Mouse (Mus musculus) Muller cell, postnatal 12 days (primary cell): ENCODE measurements around the gene Prim2.

Experiments used
- DNase-seq: peaks from one replicate; pipeline ENCODE4 v3.0.0-alpha.2; 2015; ENCODE audit errors: inconsistent ontology term

Gene Prim2

GRCm38 (mm10) chr1:33604087-33604699 lies 65.4 kb downstream of the Prim2 start:
- no peak for DNase-seq

- DNase-seq, result no peak
Measured at GRCm38 (mm10) chr1:33599698-33600097, 69.9 kb downstream of the Prim2 start.

DNA sequence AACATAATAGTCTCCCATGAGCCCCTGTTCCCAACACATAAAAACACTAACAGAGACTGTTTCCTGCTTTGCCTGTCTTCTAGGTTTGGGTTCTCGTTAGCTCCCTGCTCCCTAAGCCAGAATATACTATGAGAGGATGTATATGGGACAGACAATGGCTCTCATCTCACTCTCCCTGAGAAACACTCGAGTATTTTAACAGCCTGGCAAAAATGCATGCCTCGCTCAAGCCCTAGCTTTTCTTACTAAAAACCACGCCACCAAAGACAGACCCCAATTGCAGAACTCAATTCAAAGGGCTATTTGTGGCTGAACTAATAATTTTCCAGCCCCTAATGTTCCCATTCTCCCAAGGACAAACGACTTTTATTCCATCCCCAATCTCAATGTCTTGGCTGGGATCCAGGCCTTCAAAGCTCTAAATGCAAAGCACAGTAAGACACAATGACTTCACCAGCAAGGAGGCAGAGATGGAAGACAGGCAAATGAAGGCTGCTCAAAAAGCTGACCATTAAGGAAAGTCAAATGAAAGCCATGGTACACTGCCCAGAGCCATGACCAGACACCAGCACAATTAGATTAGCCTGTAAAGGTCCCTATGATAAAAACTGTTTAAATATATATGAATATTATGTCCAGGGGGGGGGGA lies 70.5 kb downstream of the Prim2 start:
- DNase-seq, result no peak

DNA sequence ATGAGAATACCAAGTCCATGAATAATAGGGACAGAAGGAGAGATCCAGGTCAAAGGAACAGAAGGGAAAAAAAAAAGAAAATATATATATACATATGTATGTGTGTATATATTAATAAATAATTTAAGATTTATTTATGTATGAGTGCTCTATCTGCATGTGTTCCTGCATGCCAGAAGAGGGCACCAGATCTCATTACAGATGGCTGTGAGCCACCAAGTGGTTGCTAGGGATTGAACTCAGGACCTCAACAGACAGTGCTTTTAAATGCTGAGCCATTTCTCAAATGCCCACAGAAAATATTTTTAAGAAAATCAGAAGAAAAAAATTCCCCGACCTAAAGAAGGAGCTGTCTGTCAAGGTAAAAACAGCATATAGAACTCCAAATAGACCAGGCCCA lies 72.6 kb downstream of the Prim2 start:
- DNase-seq, result no peak

DNA sequence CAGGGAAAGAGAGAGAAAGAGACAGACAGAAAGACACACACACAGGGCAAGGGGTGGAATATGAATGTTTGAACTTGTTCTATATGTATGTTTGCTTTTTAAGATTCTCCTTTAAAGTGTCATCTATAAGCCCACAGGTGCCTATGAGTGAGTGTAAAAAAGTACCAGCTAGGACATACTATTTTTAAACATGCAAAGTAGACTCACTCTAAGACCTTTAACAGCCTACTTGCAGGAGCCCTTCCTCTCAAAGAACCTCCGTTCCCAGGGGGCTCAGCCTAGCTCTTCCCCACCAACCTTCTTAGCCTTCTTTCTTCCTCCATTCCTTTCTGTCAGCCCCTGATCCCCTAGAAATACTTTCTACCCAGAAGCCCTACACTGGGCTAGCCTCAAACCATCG lies 73.7 kb downstream of the Prim2 start:
- DNase-seq, result no peak

DNA sequence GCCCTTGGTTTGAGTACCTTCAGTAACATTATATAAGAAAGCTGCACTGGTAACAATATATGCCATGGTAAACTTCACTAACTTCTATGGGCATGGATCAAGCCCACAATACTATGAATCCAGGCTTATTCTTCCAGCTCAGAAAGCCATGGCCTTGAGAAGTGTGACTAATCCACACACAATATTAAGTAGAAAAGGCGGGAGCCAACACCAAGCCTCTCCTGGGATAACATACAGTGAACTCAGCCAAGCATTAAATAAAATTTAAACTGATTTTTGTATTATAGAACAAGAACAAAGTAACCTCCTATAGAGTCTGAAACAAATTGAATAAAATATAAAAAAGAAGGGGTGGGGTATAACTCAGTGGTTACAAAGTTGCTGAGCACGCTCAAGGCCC lies 74.6 kb downstream of the Prim2 start:
- no peak for DNase-seq

DNA sequence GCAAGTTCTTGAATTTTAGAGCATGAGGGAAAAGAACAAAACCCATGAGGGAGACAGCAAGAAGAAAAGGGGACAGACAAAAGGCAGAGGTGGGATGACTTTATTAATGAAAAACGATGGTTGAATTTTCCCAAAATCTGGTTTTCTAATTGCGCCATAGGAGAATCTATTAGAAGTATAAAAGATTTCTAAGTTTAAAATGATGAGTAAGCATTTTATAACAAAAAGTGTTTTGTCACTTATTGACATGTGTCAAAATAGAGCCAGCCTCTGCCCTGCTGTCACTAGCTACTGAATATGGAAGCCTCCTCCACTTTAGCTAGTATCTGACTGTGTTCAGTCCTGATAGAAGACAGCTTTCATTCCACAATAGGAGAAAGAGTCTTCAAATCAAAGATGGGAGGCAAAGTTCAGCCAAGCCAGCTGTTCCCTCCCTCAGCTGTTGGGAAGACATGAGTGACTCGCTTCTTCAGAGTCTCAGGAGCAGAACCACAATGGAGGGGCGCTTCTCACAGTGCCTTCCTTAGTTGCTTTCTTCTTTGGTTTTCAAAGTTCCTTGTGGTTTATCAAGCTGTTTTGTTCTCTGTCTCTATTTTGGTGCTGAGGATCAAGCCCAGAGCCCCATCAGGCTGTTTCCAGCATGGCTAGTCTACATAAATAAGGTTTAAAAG lies 75.7 kb downstream of the Prim2 start:
- DNase-seq, result no peak

DNA sequence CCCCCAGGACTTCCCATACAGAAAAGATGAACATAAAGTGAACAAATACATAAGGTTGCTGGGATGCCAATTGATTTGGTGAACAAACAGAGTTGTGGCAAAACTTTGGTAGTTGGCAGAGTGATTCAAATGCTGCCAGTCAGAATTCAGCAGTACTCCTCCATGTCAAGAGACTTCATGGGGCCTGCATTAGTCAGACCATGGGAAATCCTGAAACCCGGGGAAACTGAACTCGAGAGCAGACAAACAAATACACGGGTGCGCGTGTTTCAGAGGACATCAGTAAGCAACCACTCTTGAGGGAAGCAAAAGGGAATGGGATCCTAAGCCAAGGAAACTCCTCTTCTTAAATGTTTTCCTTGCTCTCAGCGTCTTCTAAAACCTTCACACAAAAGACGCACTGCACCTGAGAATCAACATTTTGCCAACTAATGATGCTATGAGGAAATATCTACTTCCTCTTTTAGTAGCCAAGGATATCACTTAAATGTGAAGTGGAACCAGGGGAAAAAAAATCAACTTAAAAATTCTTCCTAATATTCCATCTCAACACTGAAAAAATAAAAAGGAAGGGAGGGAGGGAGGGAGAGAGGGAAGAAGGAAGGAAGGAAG lies 77.5 kb downstream of the Prim2 start:
- no peak for DNase-seq

- DNase-seq, result peak; percentile 64
Measured at GRCm38 (mm10) chr1:33590556-33591411, 78.8 kb downstream of the Prim2 start.

DNA sequence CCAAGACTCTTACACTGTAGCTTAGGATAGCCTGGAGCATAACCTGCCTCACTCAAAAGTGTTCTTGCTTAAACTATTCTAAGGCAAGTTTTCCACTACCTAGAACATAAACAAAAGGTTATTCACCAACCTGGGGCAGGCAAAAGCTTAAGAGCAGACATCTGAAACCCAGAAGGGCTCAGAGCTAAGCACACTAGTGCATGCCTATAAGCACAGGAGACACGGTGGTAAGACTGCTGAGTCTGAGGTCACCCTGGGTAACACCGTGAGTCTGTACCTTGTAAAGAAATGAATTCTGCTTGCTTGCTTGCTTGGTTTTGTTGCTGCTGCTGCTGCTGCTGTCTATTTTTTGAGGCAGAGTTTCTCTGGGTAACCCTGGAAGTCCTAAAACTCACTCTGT lies 80.1 kb downstream of the Prim2 start:
- DNase-seq, result no peak

DNA sequence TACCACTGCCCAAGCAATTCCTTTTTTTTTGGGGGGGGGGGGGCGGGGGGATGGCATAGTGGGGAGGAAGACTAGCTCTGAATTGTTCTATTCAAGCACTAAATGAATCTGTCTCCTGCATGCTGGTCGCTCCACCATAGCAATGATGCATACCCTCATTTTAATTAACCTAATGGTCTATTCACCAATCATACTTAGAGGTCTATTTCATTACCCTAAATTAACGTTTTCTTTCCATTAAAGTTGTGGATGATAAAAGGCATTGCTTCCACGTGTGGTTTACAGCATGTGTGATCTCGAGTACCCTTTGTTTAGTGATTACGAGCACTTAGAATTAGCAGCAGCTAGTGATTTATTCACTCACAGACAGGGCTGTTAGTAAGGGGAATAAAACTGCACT lies 81.0 kb downstream of the Prim2 start:
- no peak for DNase-seq

GRCm38 (mm10) chr1:33584590-33584978 lies 85.0 kb downstream of the Prim2 start:
- no peak for DNase-seq

DNA sequence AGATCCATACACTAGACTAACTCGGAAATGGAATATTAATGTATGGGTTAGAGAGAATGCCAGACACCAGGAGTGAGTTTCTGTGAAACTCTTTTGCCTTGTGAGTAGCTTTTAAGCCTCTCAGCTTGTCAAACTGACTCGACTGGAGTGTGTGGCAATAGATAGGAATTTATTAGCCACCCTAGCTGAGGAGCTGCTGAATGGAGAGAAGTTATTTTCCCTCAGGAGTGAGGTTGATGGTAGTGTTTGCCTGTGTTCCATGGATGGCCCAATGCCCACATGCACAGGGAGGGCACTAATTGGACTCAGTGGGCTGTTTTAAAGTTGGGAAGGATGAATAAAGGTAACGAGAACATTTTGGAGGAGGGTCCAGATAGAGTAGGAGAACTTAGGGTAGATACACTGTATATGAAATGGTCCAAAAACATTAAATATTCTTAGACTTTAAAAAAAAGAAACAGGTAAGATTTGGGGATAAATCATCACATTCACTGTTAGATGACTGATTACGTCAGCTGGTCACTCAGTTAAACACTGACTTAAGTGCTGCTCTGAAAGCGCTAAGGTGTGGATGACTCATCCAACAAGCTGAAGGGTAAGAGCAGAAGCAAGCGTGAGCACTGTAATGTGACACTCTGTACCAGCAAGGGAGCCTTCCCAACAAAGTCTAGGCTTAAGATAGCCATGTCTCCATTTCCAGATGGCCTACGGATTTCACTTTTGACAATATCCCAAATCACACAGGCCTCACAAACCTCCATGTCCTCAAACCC lies 85.6 kb downstream of the Prim2 start:
- DNase-seq, result peak; percentile 17

- no peak for DNase-seq
Measured at GRCm38 (mm10) chr1:33578593-33578992, 91.0 kb downstream of the Prim2 start.

DNA sequence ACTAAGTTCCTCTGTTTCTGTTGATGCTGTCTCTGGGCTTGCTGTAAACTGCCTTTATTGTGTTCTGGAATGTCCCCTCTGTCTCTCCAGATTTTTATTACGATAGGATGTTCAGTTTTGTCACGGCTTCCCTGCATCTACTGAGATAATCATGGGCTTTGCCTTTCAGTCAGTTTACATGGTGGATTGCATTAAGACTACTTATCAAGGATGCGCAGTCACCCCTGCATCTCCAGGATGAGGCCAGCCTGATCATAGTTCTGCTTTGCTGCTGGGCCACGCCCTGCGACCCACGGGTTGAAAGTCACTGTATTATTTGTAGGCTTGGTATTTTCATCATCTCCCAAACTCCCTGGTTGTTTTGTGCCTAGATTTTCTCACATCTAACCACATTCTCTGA lies 95.1 kb downstream of the Prim2 start:
- no peak for DNase-seq

- DNase-seq, result no peak
Measured at GRCm38 (mm10) chr1:33565764-33566401, 103.7 kb downstream of the Prim2 start.

DNA sequence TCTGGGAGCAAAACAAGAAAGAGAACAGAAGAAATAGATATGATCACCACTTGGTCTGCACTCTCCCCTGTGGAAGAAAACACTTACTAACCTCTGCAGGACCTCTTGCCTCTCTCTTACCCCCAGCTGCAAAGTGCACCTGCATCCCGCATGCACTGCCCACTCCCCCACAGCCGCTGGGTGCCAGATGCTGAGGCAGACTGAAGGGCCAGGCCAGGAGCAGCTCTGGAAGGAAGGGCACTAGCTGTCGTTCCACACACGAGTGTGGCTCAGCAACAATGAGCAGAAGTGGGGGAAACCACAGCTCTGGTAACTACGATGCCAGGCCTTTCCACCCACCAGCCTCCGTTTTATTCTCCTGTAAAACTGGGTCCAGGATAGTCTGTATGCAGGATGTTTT lies 105.6 kb downstream of the Prim2 start:
- DNase-seq, result no peak

DNA sequence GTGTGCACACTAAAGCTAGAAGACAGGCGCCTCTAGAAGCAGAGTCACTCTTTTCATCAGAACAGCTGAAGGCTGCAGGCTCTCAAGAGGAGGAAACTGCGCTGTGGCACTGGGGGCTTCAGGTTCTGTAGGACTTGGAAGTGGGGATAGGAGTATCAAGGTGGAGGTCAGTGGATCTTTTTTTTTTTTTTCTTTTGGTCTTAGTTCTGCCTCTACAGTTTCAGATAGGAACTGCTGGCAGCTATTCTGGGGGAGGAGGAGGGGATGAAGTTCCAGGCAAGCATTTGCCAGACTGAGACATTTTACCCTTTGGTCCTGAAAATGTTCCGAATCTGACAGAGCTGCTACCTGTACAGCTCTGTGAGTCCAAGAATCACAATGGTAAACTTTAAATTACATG lies 106.0 kb downstream of the Prim2 start:
- no peak for DNase-seq

DNA sequence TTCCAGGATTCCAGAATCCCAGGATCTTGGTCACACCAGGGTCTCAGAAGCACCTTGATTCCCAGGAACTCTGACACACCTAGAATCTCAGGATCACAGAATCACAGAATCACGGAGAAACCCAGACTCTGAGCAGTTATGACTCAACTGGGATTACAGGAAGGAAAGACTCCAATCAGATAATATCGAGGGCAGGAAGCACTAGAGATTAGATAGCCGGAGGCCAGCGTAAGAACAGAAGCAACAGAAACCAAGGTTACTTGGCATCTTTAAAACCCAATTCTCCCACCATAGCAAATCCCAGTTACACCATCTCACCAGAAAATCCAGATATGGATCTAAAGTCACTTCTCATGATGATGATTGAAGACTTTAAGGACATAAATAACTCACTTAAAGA lies 113.0 kb downstream of the Prim2 start:
- DNase-seq, result no peak

DNA sequence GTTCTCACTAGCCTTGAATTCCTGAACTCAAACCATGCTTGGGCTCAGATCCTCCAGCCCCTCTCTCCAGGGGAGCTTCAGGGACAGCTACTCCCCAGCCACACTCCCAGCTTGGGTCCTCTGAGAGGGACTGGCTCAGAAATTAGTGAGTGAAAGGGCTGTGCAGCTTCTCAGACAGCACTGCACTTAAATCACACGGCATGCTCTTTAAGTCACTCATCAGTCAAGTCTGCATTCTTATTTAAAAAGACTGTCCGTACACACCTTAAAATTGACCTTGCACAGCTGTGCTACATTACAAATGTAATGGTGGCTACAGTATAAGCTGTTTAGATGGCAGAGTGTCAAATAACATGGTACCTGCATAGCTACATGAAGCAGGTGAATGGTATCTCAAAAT lies 114.0 kb downstream of the Prim2 start:
- DNase-seq, result no peak

DNA sequence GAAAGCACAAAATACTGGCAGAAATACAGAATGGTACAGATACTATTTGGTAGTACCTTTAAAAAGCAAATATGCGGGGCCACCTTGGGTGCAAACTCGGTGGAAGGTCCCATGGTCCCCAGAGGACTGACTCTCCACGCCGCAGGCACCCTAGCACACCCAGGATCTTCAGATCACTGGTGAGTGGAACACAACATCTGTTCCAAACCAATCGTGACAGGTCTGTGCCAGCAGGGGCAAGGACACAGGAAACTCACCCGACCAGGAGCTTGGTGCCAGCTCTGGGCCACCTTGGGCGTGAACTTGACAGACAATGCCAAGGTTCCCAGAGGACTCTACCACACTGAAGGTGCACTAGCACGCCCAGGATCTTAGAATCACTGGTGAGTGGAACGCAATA lies 118.2 kb downstream of the Prim2 start:
- no peak for DNase-seq
